Mouse (Mus musculus): Measurements from ENCODE around the gene Ubiad1. TPM values are rescaled to one million over a fixed set of nuclear protein-coding genes. Genes with fewer than 3 reads are reported as not detected.

The Ubiad1 gene
- polyA plus RNA-seq, 1 experiment from 2014 or later = 9.9 TPM

DNA sequence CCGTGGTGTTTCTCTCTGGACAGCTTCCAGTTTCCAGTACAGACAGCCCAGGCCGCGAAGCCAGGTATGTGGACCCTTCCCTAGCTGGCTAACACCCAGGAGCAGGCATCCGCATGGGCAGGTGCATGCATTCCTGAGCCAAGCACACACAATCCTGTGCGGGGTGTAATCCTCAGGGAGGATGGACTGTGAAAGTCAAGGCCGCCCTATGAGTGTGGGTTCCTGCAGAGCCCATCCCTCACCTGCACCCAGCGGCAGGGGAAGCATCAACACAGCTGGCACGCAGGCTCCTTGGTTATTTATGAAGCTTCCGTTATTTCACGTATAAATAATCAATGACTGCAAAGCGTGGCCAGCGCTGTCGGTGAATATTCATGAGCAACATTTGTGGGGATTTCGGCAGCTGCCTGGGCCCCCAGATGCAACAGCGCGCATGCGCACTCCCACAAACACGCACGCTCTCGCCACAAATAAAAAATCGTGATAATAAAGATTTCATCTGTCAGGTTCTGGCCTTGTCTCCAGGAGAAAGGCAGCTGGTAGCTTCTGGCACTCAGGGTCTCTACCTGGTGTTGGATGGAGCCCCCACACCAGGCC lies 52.8 kb downstream of the Ubiad1 start:
- H3K27ac ChIP-seq (ENCODE audit: low read depth, low read length) = no peak overlapping the region
- 56% methylated on average over 21 of the region's 21 CpGs for WGBS
- no peak for ATAC-seq

GRCm38 (mm10) chr4:148389635-148390034 lies 54.9 kb downstream of the Ubiad1 start:
- Histone ChIP-seq H3K27ac (ENCODE audit: low read depth, low read length) (no peak overlapping the region), H3K4me1 (replicated peaks; ENCODE audit: control insufficient read depth, insufficient read depth, low read length) (no peaks in the 10 kb centered on the region), H3K4me3 (ENCODE audit: low read depth, low read length) (no peak overlapping the region), H3K9me3 (ENCODE audit: control insufficient read depth) (no peaks in the 10 kb centered on the region), H3K4me2 (replicated peaks; ENCODE audit: low read depth) (no peak overlapping the region), H3K9ac (ENCODE audit: low read depth, low read length) (no peak overlapping the region), H3K27me3 (replicated peaks; ENCODE audit: control insufficient read depth, insufficient read depth, low read length) (no peaks in the 10 kb centered on the region), H3K36me3 (ENCODE audit: control insufficient read depth, insufficient read depth) (no peaks in the 10 kb centered on the region)
- no peak for TF ChIP-seq CTCF (IDR thresholded peaks at IDR 0.05; ENCODE audit: low read depth)
- WGBS = 54% methylated on average over 7 of the region's 7 CpGs
- no peak for ATAC-seq

More for the DNA sequence above, 52.8 kb downstream of the Ubiad1 start:
- Histone ChIP-seq H3K27me3 (replicated peaks; ENCODE audit: control insufficient read depth, insufficient read depth, low read length) (no peaks in the 10 kb centered on the region), H3K36me3 (ENCODE audit: control insufficient read depth, insufficient read depth) (no peaks in the 10 kb centered on the region), H3K9me3 (ENCODE audit: control insufficient read depth) (no peaks in the 10 kb centered on the region), H3K9ac (ENCODE audit: low read depth, low read length) (no peak overlapping the region), H3K4me1 (replicated peaks; ENCODE audit: control insufficient read depth, insufficient read depth, low read length) (no peaks in the 10 kb centered on the region), H3K4me2 (replicated peaks; ENCODE audit: low read depth) (no peak overlapping the region), H3K4me3 (ENCODE audit: low read depth, low read length) (no peak overlapping the region)
- TF ChIP-seq CTCF (IDR thresholded peaks at IDR 0.05; ENCODE audit: low read depth) = no peak

DNA sequence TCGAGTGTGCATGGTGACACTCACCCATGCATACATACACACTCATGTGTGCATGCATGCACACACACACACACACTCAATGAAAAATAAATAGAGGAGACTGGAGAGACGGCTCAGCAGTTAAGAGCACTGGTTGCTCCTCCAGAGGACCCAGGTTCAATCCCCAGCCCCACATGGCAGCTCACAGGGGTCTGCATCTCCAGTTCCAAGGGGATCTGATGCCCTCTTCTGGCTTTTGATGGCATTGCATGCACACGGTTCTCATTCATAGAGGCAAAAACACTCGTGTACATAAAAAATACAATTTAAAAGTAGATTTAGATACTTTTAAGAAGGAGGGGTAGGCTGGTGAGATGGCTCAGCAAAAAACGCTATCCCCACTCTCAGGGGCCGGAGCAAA lies 55.5 kb downstream of the Ubiad1 start:
- peak; percentile 46 for TF ChIP-seq CTCF (IDR thresholded peaks at IDR 0.05; ENCODE audit: low read depth)
- H3K27me3 ChIP-seq (replicated peaks; ENCODE audit: control insufficient read depth, insufficient read depth, low read length) = no peaks in the 10 kb centered on the region
- WGBS = 61% methylated on average over 6 of the region's 6 CpGs

GRCm38 (mm10) chr4:148385269-148385668 lies 59.3 kb downstream of the Ubiad1 start:
- no peak for ATAC-seq
- Histone ChIP-seq H3K4me3 (ENCODE audit: low read depth, low read length) (no peak overlapping the region), H3K36me3 (ENCODE audit: control insufficient read depth, insufficient read depth) (no peaks in the 10 kb centered on the region), H3K4me2 (replicated peaks; ENCODE audit: low read depth) (no peak overlapping the region), H3K9me3 (ENCODE audit: control insufficient read depth) (no peaks in the 10 kb centered on the region), H3K4me1 (replicated peaks; ENCODE audit: control insufficient read depth, insufficient read depth, low read length) (no peaks in the 10 kb centered on the region), H3K9ac (ENCODE audit: low read depth, low read length) (no peak overlapping the region), H3K27ac (ENCODE audit: low read depth, low read length) (no peak overlapping the region), H3K27me3 (replicated peaks; ENCODE audit: control insufficient read depth, insufficient read depth, low read length) (no peaks in the 10 kb centered on the region)
- 82% methylated on average over 7 of the region's 7 CpGs for WGBS
- TF ChIP-seq CTCF (IDR thresholded peaks at IDR 0.05; ENCODE audit: low read depth) = no peak

More for the DNA sequence above, 55.5 kb downstream of the Ubiad1 start:
- Histone ChIP-seq H3K9ac (ENCODE audit: low read depth, low read length) (no peak overlapping the region), H3K4me2 (replicated peaks; ENCODE audit: low read depth) (no peak overlapping the region), H3K4me1 (replicated peaks; ENCODE audit: control insufficient read depth, insufficient read depth, low read length) (no peaks in the 10 kb centered on the region), H3K36me3 (ENCODE audit: control insufficient read depth, insufficient read depth) (no peaks in the 10 kb centered on the region), H3K4me3 (ENCODE audit: low read depth, low read length) (no peak overlapping the region), H3K27ac (ENCODE audit: low read depth, low read length) (no peak overlapping the region), H3K9me3 (ENCODE audit: control insufficient read depth) (no peaks in the 10 kb centered on the region)
- no peak for ATAC-seq

Other genes with a start within 250 kb of the Ubiad1 start
- gene Disp3, start 156.8 kb downstream of the Ubiad1 start, polyA plus RNA-seq (2015; fragmentation: Nextera tagmentation; extraction: Ambion mirVana) = 0.03 and 0.04 TPM in 2 replicates
- 12.7 and 14.3 TPM in 2 replicates for gene Mtor, start 3.8 kb upstream of the Ubiad1 start, polyA plus RNA-seq (2015; fragmentation: Nextera tagmentation; extraction: Ambion mirVana)
- 0.44 and 0.59 TPM in 2 replicates for gene Angptl7, start 55.7 kb upstream of the Ubiad1 start, polyA plus RNA-seq (2015; fragmentation: Nextera tagmentation; extraction: Ambion mirVana)
- gene Exosc10, start 113.7 kb upstream of the Ubiad1 start, polyA plus RNA-seq (2015; fragmentation: Nextera tagmentation; extraction: Ambion mirVana) = 21.1 and 22.4 TPM in 2 replicates
- 49.3 and 50.5 TPM in 2 replicates for gene Srm, start 146.7 kb upstream of the Ubiad1 start, polyA plus RNA-seq (2015; fragmentation: Nextera tagmentation; extraction: Ambion mirVana)
- not detected in 2 replicates for gene Masp2, start 157.8 kb upstream of the Ubiad1 start, polyA plus RNA-seq (2015; fragmentation: Nextera tagmentation; extraction: Ambion mirVana)
- gene Tardbp, start 182.2 kb upstream of the Ubiad1 start, polyA plus RNA-seq (2015; fragmentation: Nextera tagmentation; extraction: Ambion mirVana) = 113 and 124 TPM in 2 replicates
- gene Gm572, start 198.5 kb upstream of the Ubiad1 start, polyA plus RNA-seq (2015; fragmentation: Nextera tagmentation; extraction: Ambion mirVana) = not detected in 2 replicates

Data from intestine, postnatal 0 days (tissue).